Mouse (Mus musculus) hindbrain, embryonic 11.5 days (tissue): ENCODE data around the gene Serpinc1. TPM values are rescaled to one million over a fixed set of nuclear protein-coding genes. Genes with fewer than 3 reads are reported as not detected.

Experiments
- ATAC-seq: fragments of 200-750 bp; cut with Nextera tagmentation; 2 replicates; pipeline ENCODE4 v1.8.0; 2017; ENCODE audit warnings: mild to moderate bottlenecking, moderate TSS enrichment, moderate library complexity; ENCODE audit not compliant: low FRiP score
- DNase-seq: peaks from one replicate; pipeline ENCODE4 v3.0.0-alpha.2; 2015; ENCODE audit warnings: low spot score
- H3K27ac ChIP-seq: fragments of 300-500 bp; sonication (generic); 2 replicates; pipeline ENCODE4 v1.5.1; 2014; ENCODE audit warnings: mild to moderate bottlenecking, low read depth, low read length
- H3K27me3 ChIP-seq: fragments of 300-500 bp; sonication (generic); 2 replicates; pipeline ENCODE4 v1.6.1; 2014; ENCODE audit warnings: mild to moderate bottlenecking, low read length, moderate library complexity, mixed read lengths; ENCODE audit not compliant: control insufficient read depth, insufficient read depth
- H3K36me3 ChIP-seq: fragments of 300-500 bp; sonication (generic); 2 replicates; pipeline ENCODE4 v1.6.1; 2014; ENCODE audit warnings: mild to moderate bottlenecking, low read length, moderate library complexity, mixed read lengths; ENCODE audit not compliant: control insufficient read depth, insufficient read depth
- H3K4me1 ChIP-seq: fragments of 300-500 bp; sonication (generic); replicated peaks from 2 replicates; pipeline ENCODE4 v1.6.1; 2014; ENCODE audit warnings: low read length, mixed read lengths; ENCODE audit not compliant: control insufficient read depth, insufficient read depth
- H3K4me2 ChIP-seq: fragments of 300-500 bp; sonication (generic); replicated peaks from 2 replicates; pipeline ENCODE4 v1.6.1; 2014; ENCODE audit warnings: mild to moderate bottlenecking, low read depth, low read length
- H3K4me3 ChIP-seq: fragments of 300-500 bp; sonication (generic); 2 replicates; pipeline ENCODE4 v1.5.1; 2014; ENCODE audit warnings: low read depth, low read length
- H3K9ac ChIP-seq: fragments of 300-500 bp; sonication (generic); 2 replicates; pipeline ENCODE4 v1.6.1; 2014; ENCODE audit warnings: low read depth, low read length
- H3K9me3 ChIP-seq: fragments of 300-500 bp; sonication (generic); 2 replicates; pipeline ENCODE4 v1.6.1; 2016; ENCODE audit warnings: low read length; ENCODE audit not compliant: control insufficient read depth
- WGBS: fragments of 180-500 bp; shearing (Covaris S2); extraction: QIAGEN DNeasy Blood & Tissue Kit; methylation state at CpG from one replicate; pipeline ENCODE4 v1.1.7; 2014; 5-methylcytosine and 5-hydroxymethylcytosine counted together
- polyA plus RNA-seq: library from polyadenylated mRNA; unstranded; fragments of >200 nt; fragmentation: Nextera tagmentation; extraction: Ambion mirVana; gene quantifications from 2 replicates; pipeline ENCODE4 v1.2.1, GENCODE M21; 2014

Serpinc1 gene
- polyA plus RNA-seq, 1 experiment from 2014 or later: 2.0 TPM

DNA sequence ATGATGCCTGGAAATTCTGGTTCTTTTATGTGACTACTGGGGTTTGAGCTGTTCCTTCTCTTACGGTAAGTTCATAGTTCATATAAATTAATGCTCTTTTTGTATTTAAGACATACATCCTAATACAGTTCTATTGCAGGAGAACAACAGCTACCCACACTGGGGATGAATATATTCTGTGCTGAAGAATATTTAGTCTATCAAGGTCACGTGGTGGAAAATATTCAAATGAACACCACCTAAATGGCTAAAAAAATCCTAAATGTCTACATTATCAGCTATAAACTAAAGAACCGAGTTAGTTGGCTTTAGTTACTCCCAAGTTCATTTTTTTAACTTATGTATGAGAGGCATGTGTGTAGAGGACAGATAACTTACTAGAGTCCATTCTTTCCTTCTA, 51.7 kb downstream of the Serpinc1 start:
- H3K27me3 ChIP-seq: no peaks in the 10 kb centered on the region
- 93% methylated on average over 3 of the region's 3 CpGs for WGBS
- no peak overlapping the region for H3K4me3 ChIP-seq
- no peak for DNase-seq
- H3K27ac ChIP-seq: no peak overlapping the region
- H3K4me2 ChIP-seq: no peak overlapping the region
- no peak overlapping the region for H3K9ac ChIP-seq
- no peaks in the 10 kb centered on the region for H3K9me3 ChIP-seq
- no peaks in the 10 kb centered on the region for H3K36me3 ChIP-seq
- no peak for ATAC-seq
- H3K4me1 ChIP-seq: no peaks in the 10 kb centered on the region

DNA sequence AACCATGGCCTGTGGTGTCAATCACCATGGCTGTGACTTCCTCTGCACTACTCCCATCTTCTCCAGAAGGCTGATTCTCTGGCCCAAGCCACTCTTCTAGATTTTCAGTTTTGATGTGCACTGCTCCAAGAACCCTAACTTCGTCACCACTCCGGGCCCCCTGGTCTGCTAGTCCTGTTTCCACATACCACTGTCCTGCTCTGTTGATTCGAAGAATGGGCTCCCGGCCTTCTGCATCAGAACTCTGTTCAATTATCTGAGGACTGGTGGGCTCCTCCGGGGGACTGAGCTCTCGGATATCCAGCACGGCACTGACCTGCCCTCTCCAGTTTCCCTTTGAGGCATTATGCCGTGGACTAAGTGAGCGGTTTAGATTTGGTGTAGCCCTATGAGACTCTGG, 53.5 kb downstream of the Serpinc1 start:
- DNase-seq: no peak
- no peaks in the 10 kb centered on the region for H3K27me3 ChIP-seq
- no peaks in the 10 kb centered on the region for H3K36me3 ChIP-seq
- no peaks in the 10 kb centered on the region for H3K9me3 ChIP-seq
- H3K4me2 ChIP-seq: no peak overlapping the region
- H3K27ac ChIP-seq: no peak overlapping the region
- no peak for ATAC-seq
- no peak overlapping the region for H3K4me3 ChIP-seq
- WGBS: 91% methylated on average over 9 of the region's 9 CpGs
- H3K4me1 ChIP-seq: no peaks in the 10 kb centered on the region
- H3K9ac ChIP-seq: no peak overlapping the region

DNA sequence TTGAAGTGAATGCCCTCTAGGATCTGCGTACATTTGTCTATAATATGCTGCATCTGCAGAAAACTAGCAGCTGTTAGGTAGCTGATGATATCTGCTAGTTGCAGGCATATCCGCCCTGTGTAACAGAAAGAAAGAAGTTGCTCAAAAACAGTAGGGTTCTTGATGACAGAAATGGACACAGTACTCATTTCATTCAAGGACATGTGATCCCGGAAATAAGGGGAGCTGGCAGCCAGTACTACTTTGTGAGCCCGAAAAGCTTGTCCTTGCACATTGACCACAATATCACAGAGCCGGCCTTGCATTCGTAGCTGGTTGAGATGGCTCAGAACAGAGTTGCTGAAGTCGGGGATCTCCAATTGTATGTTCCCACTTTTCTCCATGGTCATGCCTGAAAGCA, 54.0 kb downstream of the Serpinc1 start:
- DNase-seq (no peak), ATAC-seq (no peak)
- no peak overlapping the region for H3K27ac ChIP-seq
- no peaks in the 10 kb centered on the region for H3K36me3 ChIP-seq
- no peak overlapping the region for H3K9ac ChIP-seq
- H3K4me2 ChIP-seq: no peak overlapping the region
- H3K4me3 ChIP-seq: no peak overlapping the region
- no peaks in the 10 kb centered on the region for H3K27me3 ChIP-seq
- WGBS: 92% methylated on average over 7 of the region's 7 CpGs
- H3K9me3 ChIP-seq: no peaks in the 10 kb centered on the region
- no peaks in the 10 kb centered on the region for H3K4me1 ChIP-seq

DNA sequence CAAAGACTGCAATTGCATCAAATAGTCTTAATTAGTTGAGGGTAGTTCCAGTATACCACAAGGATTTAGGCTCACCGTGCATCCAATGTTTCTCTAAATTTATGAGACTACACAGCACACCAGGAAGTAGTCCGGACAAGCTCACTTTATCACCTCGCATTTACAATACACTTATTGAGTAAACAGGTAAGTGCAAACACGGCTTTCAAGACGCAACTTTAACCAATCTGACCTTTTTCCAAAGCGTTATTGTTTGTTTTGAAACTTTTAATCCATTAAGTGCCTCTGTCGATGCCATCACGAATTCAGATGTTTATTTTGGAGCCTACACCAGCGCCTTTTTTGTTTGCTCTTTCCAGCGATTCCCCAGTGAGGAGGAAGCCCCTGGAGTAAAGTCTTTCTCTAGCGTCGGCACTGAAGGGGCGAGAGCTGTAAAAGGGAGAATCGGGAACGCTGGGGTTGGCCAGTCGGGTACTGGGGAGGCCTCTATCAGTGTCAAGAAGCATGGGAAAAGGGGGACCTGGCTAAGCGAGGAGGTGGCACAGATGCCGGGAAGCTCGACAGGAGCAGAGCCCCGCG, 55.6 kb downstream of the Serpinc1 start:
- Histone ChIP-seq H3K4me2 (peak overlapping the region; percentile 64), H3K27ac (peak overlapping the region; percentile 82; the same call in 1 of the 2 replicates), H3K4me3 (peak overlapping the region; percentile 62), H3K4me1 (no peaks in the 10 kb centered on the region), H3K9ac (peak overlapping the region; percentile 77), H3K27me3 (no peaks in the 10 kb centered on the region), H3K9me3 (no peaks in the 10 kb centered on the region), H3K36me3 (no peaks in the 10 kb centered on the region)
- no peak for DNase-seq
- 3% methylated on average over 21 of the region's 21 CpGs for WGBS
- ATAC-seq: no peak

GRCm38 (mm10) chr1:161034435-161035280, 56.3 kb downstream of the Serpinc1 start, which contains the start of gene Zbtb37:
Gene Zbtb37 (minus strand): TSS chr1:161034849.
- H3K9me3 ChIP-seq: no peaks in the 10 kb centered on the region
- ATAC-seq: peak; percentile 95
- H3K4me3 ChIP-seq: peak within 1 kb of the TSS; percentile 62
- H3K27ac ChIP-seq: peak within 1 kb of the TSS; percentile 82
- WGBS: 0% methylated on average over 39 of the region's 76 CpGs
- no peaks in the 10 kb centered on the region for H3K36me3 ChIP-seq
- peak within 1 kb of the TSS; percentile 91 for H3K9ac ChIP-seq
- H3K27me3 ChIP-seq: no peaks in the 10 kb centered on the region
- no peaks in the 10 kb centered on the region for H3K4me1 ChIP-seq
- peak; percentile 100 for DNase-seq
- H3K4me2 ChIP-seq: peak within 1 kb of the TSS; percentile 76

DNA sequence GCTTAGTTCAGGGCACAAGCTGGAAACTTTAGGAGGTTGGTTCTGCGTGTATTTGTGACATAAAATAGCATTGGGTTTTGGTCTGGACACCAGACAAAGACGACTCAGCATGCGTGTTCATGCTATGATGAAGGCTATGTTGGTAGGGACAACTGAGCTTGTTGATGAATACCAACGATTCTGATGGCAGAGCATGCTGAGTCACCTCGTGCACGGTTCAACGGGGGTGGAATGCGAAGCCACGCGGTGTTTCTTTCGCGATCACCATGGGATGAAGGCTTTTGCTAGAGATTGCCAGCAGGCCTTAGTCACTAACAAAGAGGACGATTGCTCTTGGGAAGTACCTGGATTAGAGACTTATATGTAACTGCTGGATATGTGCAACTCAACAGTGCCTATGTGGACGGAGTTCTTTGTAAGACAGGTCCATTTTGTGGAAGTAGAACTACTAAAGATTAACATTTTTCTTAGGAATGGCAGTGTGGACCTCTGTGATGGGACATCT, 56.9 kb downstream of the Serpinc1 start:
- ATAC-seq (peak; percentile 40), DNase-seq (no peak)
- Histone ChIP-seq H3K36me3 (no peaks in the 10 kb centered on the region), H3K4me2 (peak overlapping the region; percentile 76), H3K9ac (peak overlapping the region; percentile 91), H3K27ac (peak overlapping the region; percentile 82), H3K4me3 (peak overlapping the region; percentile 62), H3K9me3 (no peaks in the 10 kb centered on the region), H3K27me3 (no peaks in the 10 kb centered on the region), H3K4me1 (no peaks in the 10 kb centered on the region)
- WGBS: under 1% methylated on average over 14 of the region's 14 CpGs

DNA sequence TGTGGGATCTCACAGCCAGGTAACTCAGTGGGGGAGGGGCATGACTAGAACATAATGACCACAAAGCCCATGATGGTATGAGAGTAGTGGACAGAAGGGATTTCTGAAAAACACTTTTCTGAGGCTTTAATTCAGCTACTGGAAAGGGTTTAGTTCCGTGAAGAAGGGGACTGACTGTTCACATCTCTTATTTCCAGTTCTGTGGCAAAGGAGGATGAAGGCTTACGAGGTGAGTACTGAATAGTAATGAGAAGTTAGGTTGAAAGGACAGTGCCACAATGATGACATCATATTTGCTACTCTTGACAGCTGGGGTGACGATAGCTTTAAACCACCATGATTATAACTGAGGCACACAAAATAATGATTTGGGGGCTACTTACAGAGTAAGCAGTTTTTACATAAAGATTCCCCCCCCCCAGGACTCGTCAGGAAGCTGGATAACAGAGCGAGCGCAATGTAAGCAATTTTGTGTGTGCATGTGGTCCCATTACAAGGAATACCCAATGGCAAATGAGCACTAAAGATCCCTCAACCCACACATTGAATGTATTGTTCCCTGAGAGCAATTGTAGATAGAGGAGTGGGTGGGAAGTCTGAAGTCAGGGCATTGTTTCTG, 57.5 kb downstream of the Serpinc1 start:
- DNase-seq: peak; percentile 52
- Histone ChIP-seq H3K4me3 (peak overlapping the region; percentile 62), H3K4me1 (no peaks in the 10 kb centered on the region), H3K36me3 (no peaks in the 10 kb centered on the region), H3K9me3 (no peaks in the 10 kb centered on the region), H3K4me2 (peak overlapping the region; percentile 76), H3K27ac (peak overlapping the region; percentile 82), H3K9ac (peak overlapping the region; percentile 91), H3K27me3 (no peaks in the 10 kb centered on the region)
- 0% methylated on average over 6 of the region's 6 CpGs for WGBS
- no peak for ATAC-seq

- H3K4me2 ChIP-seq: peak overlapping the region; percentile 76
- H3K4me3 ChIP-seq: peak overlapping the region; percentile 62
- no peaks in the 10 kb centered on the region for H3K9me3 ChIP-seq
- no peak for ATAC-seq
- H3K36me3 ChIP-seq: no peaks in the 10 kb centered on the region
- H3K9ac ChIP-seq: peak overlapping the region; percentile 91
- no peaks in the 10 kb centered on the region for H3K27me3 ChIP-seq
- no peaks in the 10 kb centered on the region for H3K4me1 ChIP-seq
- peak overlapping the region; percentile 82 for H3K27ac ChIP-seq
- 0% methylated on average over 5 of the region's 5 CpGs for WGBS
- no peak for DNase-seq
Measured at GRCm38 (mm10) chr1:161036411-161036841, 58.0 kb downstream of the Serpinc1 start.
